Mouse (Mus musculus) frontal cortex, postnatal 10 days (tissue): ENCODE results near the gene Cyp2s1.
"Not testable (repeated sequence)": the region's sequence is repeated elsewhere in the genome, so short reads cannot be mapped to it uniquely, and the experiment has no call there.

ENCODE experiments used
- DNase-seq, 2 experiments: peaks; one replicate each; pipeline ENCODE4 v3.0.0; 2022; ENCODE audit warnings: low spot score in 2 of 2, mixed read lengths in 1 of 2

Cyp2s1 gene

GRCm38 (mm10) chr7:25812195-25812594 lies 4.5 kb downstream of the Cyp2s1 start:
- no peak for DNase-seq

- DNase-seq: no peak
These were observed 5.0 kb downstream of the Cyp2s1 start for GRCm38 (mm10) chr7:25811716-25812115.

GRCm38 (mm10) chr7:25805631-25806343 lies 10.9 kb downstream of the Cyp2s1 start:
- DNase-seq: peak; percentile 55 to 78

- DNase-seq: no peak
These were observed 11.9 kb downstream of the Cyp2s1 start for GRCm38 (mm10) chr7:25804792-25805191.

- DNase-seq: no peak
These were observed 13.3 kb downstream of the Cyp2s1 start for GRCm38 (mm10) chr7:25803460-25803859.

GRCm38 (mm10) chr7:25802241-25803125 lies 14.2 kb downstream of the Cyp2s1 start:
- DNase-seq: no peak

GRCm38 (mm10) chr7:25801031-25801430 lies 15.7 kb downstream of the Cyp2s1 start:
- DNase-seq: no peak

GRCm38 (mm10) chr7:25799369-25799768 lies 17.3 kb downstream of the Cyp2s1 start:
- DNase-seq: no peak

GRCm38 (mm10) chr7:25798540-25798939 lies 18.2 kb downstream of the Cyp2s1 start:
- no peak for DNase-seq

- no peak for DNase-seq
These were observed 21.9 kb downstream of the Cyp2s1 start for GRCm38 (mm10) chr7:25794775-25795174.

GRCm38 (mm10) chr7:25793679-25794078 lies 23.0 kb downstream of the Cyp2s1 start:
- no peak for DNase-seq

GRCm38 (mm10) chr7:25792966-25793365 lies 23.7 kb downstream of the Cyp2s1 start:
- not testable (repeated sequence) for DNase-seq

GRCm38 (mm10) chr7:25790615-25791014 lies 26.1 kb downstream of the Cyp2s1 start:
- no peak for DNase-seq

- no peak for DNase-seq
These were observed 27.6 kb downstream of the Cyp2s1 start for GRCm38 (mm10) chr7:25789129-25789440.

- peak; percentile 53 to 59 for DNase-seq
These were observed 28.2 kb downstream of the Cyp2s1 start, which contains the start of gene Axl for GRCm38 (mm10) chr7:25788220-25789128. Gene Axl, minus strand, starts transcription at chr7:25788705.

- DNase-seq: no peak
These were observed 29.1 kb downstream of the Cyp2s1 start for GRCm38 (mm10) chr7:25787456-25788219.

GRCm38 (mm10) chr7:25786974-25787373 lies 29.7 kb downstream of the Cyp2s1 start:
- no peak for DNase-seq

GRCm38 (mm10) chr7:25785752-25786151 lies 31.0 kb downstream of the Cyp2s1 start:
- no peak for DNase-seq

- DNase-seq: no peak
These were observed 31.9 kb downstream of the Cyp2s1 start for GRCm38 (mm10) chr7:25784808-25785207.

- no peak for DNase-seq
These were observed 33.0 kb downstream of the Cyp2s1 start for GRCm38 (mm10) chr7:25783746-25784145.

- no peak for DNase-seq
These were observed 34.0 kb downstream of the Cyp2s1 start for GRCm38 (mm10) chr7:25782744-25783143.
